Mouse (Mus musculus): ENCODE measurements at regions not wholly inside any gene's neighbourhood (a gene's known extent, or its start where the extent isn't known, plus 50 kb on each side); places are given as distances from the start of the nearest gene placed in this dataset.

GRCm38 (mm10) chr4:71177661-71178060 lies 580.1 kb downstream of the Gm11232 start:
- TF ChIP-seq TAL1 (IDR thresholded peaks at IDR 0.05; ENCODE audit: low read length), result no peak
- TF ChIP-seq GATA1 (IDR thresholded peaks at IDR 0.05; ENCODE audit: low read length), result no peak
- Histone ChIP-seq H3K36me3 (ENCODE audit: control insufficient read depth) (no peaks in the 10 kb centered on the region), H3K4me1 (ENCODE audit: control insufficient read depth) (no peaks in the 10 kb centered on the region)

GRCm38 (mm10) chr4:71165802-71166201 lies 592.0 kb downstream of the Gm11232 start:
- no peaks in the 10 kb centered on the region for H3K27me3 ChIP-seq (ENCODE audit: control insufficient read depth)
- H3K4me3 ChIP-seq (replicated peaks), result no peak overlapping the region
- no peaks in the 10 kb centered on the region for H3K9me3 ChIP-seq (ENCODE audit: control insufficient read depth, low read length)
- H3K4me1 ChIP-seq (ENCODE audit: control insufficient read depth), result no peaks in the 10 kb centered on the region
- no peak for TF ChIP-seq GATA1 (IDR thresholded peaks at IDR 0.05; ENCODE audit: low read length)
- TF ChIP-seq TAL1 (IDR thresholded peaks at IDR 0.05; ENCODE audit: low read length), result no peak
- no peaks in the 10 kb centered on the region for H3K36me3 ChIP-seq (ENCODE audit: control insufficient read depth)

More at GRCm38 (mm10) chr4:71177661-71178060, 580.1 kb downstream of the Gm11232 start:
- no peak overlapping the region for H3K4me3 ChIP-seq (replicated peaks)
- 0 out of 2 replicates have a peak, but pooled peaks cover 2% of the 10 kb centered on the region for H3K9me3 ChIP-seq (ENCODE audit: control insufficient read depth, low read length)
- no peaks in the 10 kb centered on the region for H3K27me3 ChIP-seq (ENCODE audit: control insufficient read depth)

- H3K9me3 ChIP-seq (ENCODE audit: control insufficient read depth, low read length), result peaks cover 4% of the 10 kb centered on the region
- H3K4me1 ChIP-seq (ENCODE audit: control insufficient read depth), result no peaks in the 10 kb centered on the region
- no peak for TF ChIP-seq GATA1 (IDR thresholded peaks at IDR 0.05; ENCODE audit: low read length)
- H3K27me3 ChIP-seq (ENCODE audit: control insufficient read depth), result no peaks in the 10 kb centered on the region
- H3K4me3 ChIP-seq (replicated peaks), result no peak overlapping the region
- H3K36me3 ChIP-seq (ENCODE audit: control insufficient read depth), result no peaks in the 10 kb centered on the region
These were observed 597.0 kb upstream of the Megf9 start for GRCm38 (mm10) chr4:71131670-71132317.

GRCm38 (mm10) chr4:71130946-71131669 lies 596.3 kb upstream of the Megf9 start:
- no peaks in the 10 kb centered on the region for H3K36me3 ChIP-seq (ENCODE audit: control insufficient read depth)
- no peaks in the 10 kb centered on the region for H3K27me3 ChIP-seq (ENCODE audit: control insufficient read depth)
- no peaks in the 10 kb centered on the region for H3K4me1 ChIP-seq (ENCODE audit: control insufficient read depth)
- TF ChIP-seq TAL1 (IDR thresholded peaks at IDR 0.05; ENCODE audit: low read length) (no peak), GATA1 (IDR thresholded peaks at IDR 0.05; ENCODE audit: low read length) (no peak)
- peaks cover 4% of the 10 kb centered on the region for H3K9me3 ChIP-seq (ENCODE audit: control insufficient read depth, low read length)
- H3K4me3 ChIP-seq (replicated peaks), result no peak overlapping the region

- Histone ChIP-seq H3K36me3 (ENCODE audit: control insufficient read depth) (no peaks in the 10 kb centered on the region), H3K4me1 (ENCODE audit: control insufficient read depth) (no peaks in the 10 kb centered on the region), H3K9me3 (ENCODE audit: control insufficient read depth, low read length) (peaks cover 4% of the 10 kb centered on the region), H3K4me3 (replicated peaks) (no peak overlapping the region), H3K27me3 (ENCODE audit: control insufficient read depth) (no peaks in the 10 kb centered on the region)
- TF ChIP-seq GATA1 (IDR thresholded peaks at IDR 0.05; ENCODE audit: low read length), result no peak
These were observed 594.5 kb upstream of the Megf9 start for GRCm38 (mm10) chr4:71129306-71129705.
